Mouse (Mus musculus) midbrain, embryonic 14.5 days (tissue): ENCODE measurements around the gene Myo9a. TPM values are rescaled to one million over a fixed set of nuclear protein-coding genes. Genes with fewer than 3 reads are reported as not detected.
A peak's percentile ranks its signal among the peaks of the same experiment; 100 is the strongest.
"Not testable (repeated sequence)": the region's sequence is repeated elsewhere in the genome, so short reads cannot be mapped to it uniquely, and the experiment has no call there.

Experiments
- ATAC-seq: fragments of 200-750 bp; cut with Nextera tagmentation; 2 replicates; pipeline ENCODE4 v1.8.0; 2017; ENCODE audit warnings: moderate number of reproducible peaks, moderate library complexity; ENCODE audit not compliant: low FRiP score, low TSS enrichment
- DNase-seq: peaks from one replicate; pipeline ENCODE4 v3.0.0-alpha.2; 2015
- H3K27ac ChIP-seq: fragments of 300-500 bp; sonication (generic); replicated peaks from 2 replicates; pipeline ENCODE4 v1.5.1; 2014; ENCODE audit warnings: mild to moderate bottlenecking, low read depth, low read length, moderate library complexity
- H3K27me3 ChIP-seq: fragments of 300-500 bp; sonication (generic); 2 replicates; pipeline ENCODE4 v1.6.1; 2014; ENCODE audit warnings: low read length, control low read depth, mixed read lengths; ENCODE audit not compliant: control insufficient read depth, insufficient read depth
- H3K36me3 ChIP-seq: fragments of 300-500 bp; sonication (generic); 2 replicates; pipeline ENCODE4 v1.6.1; 2014; ENCODE audit warnings: low read length, control low read depth; ENCODE audit not compliant: control insufficient read depth, insufficient read depth
- H3K4me1 ChIP-seq: fragments of 300-500 bp; sonication (generic); 2 replicates; pipeline ENCODE4 v1.6.1; 2014; ENCODE audit warnings: mild to moderate bottlenecking, antibody characterized with exemption, low read length, control low read depth; ENCODE audit not compliant: control insufficient read depth, insufficient read depth
- H3K4me2 ChIP-seq: fragments of 300-500 bp; sonication (generic); 2 replicates; pipeline ENCODE4 v1.6.1; 2014; ENCODE audit warnings: mild to moderate bottlenecking, low read length, moderate library complexity
- H3K4me3 ChIP-seq: fragments of 300-500 bp; sonication (generic); replicated peaks from 2 replicates; pipeline ENCODE4 v1.5.1; 2014; ENCODE audit warnings: low read depth, low read length
- H3K9ac ChIP-seq: fragments of 300-500 bp; sonication (generic); replicated peaks from 2 replicates; pipeline ENCODE4 v1.6.1; 2014; ENCODE audit warnings: mild to moderate bottlenecking, low read length, moderate library complexity
- H3K9me3 ChIP-seq: fragments of 300-500 bp; sonication (generic); 2 replicates; pipeline ENCODE4 v1.6.1; 2016; ENCODE audit warnings: low read length, control low read depth, mixed read lengths; ENCODE audit not compliant: control insufficient read depth
- WGBS: fragments of 180-500 bp; shearing (Covaris S2); extraction: QIAGEN DNeasy Blood & Tissue Kit; methylation state at CpG from one replicate; pipeline ENCODE4 v1.1.7; 2014; 5-methylcytosine and 5-hydroxymethylcytosine counted together
- polyA plus RNA-seq: library from polyadenylated mRNA; unstranded; fragments of >200 nt; fragmentation: Nextera tagmentation; extraction: Ambion mirVana; gene quantifications from 2 replicates; pipeline ENCODE4 v1.2.1, GENCODE M21; 2014

The Myo9a gene
- polyA plus RNA-seq, 1 experiment from 2014 or later: 34.0 TPM

DNA sequence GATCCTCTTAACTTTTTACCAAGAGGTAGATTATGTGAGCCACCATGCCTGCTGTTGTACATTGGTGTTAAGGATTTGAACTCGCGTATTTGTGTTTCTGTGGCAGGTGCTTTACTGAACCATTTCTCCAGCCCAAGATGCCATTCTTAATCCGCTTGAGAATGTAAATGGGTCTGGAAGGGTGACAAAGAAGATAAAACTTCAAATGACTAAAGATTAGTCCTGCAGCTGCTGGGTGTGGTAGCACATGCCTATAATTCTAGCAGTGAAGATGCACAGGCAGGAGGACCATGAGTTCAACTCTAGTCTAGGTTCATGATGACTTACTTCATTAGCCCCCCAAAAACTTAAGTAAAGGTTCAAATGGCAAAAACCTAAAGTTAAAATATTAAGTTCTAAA, 6.8 kb upstream of the Myo9a start:
- Histone ChIP-seq H3K4me2 (no peak overlapping the region), H3K27me3 (no peaks in the 10 kb centered on the region), H3K9me3 (no peaks in the 10 kb centered on the region), H3K36me3 (no peaks in the 10 kb centered on the region), H3K27ac (no peak overlapping the region), H3K4me1 (no peaks in the 10 kb centered on the region), H3K9ac (no peak overlapping the region), H3K4me3 (no peak overlapping the region)
- DNase-seq (no peak), ATAC-seq (no peak)
- 93% methylated on average over 3 of the region's 3 CpGs for WGBS

DNA sequence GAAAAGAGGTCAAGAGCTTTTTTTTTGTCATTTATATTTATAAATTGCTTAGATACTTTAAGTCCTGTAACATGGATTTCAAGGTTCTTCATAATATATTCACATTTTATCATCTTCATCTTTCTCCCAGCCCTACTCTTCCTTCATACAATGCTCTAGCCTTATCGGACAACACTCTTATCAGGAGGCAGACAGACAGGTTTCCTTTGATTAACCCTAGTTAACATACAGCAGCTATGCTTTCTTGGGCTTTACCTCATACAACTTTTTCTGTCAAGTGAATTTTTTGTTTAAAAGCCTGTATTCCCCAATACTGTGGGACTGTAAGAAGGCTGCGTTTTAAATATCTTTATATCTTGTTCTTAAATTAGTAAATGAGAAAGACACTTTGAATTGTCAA, 2.3 kb upstream of the Myo9a start:
- Histone ChIP-seq H3K9ac (no peak overlapping the region), H3K4me3 (no peak overlapping the region), H3K9me3 (no peaks in the 10 kb centered on the region), H3K4me1 (peaks cover 18% of the 10 kb centered on the region), H3K36me3 (no peaks in the 10 kb centered on the region), H3K27ac (no peak overlapping the region), H3K4me2 (no peak overlapping the region), H3K27me3 (no peaks in the 10 kb centered on the region)
- 94% methylated on average over 2 of the region's 2 CpGs for WGBS
- ATAC-seq: no peak
- DNase-seq: no peak

- no peak for ATAC-seq
- 93% methylated on average over 11 of the region's 11 CpGs for WGBS
Measured at GRCm38 (mm10) chr9:59748969-59749368, 1.7 kb upstream of the Myo9a start.

GRCm38 (mm10) chr9:59749581-59750265, 973 bp upstream of the Myo9a start:
- peak; percentile 23 for DNase-seq
- H3K9ac ChIP-seq: peak overlapping the region; percentile 68
- 36% methylated on average over 12 of the region's 12 CpGs for WGBS

More at GRCm38 (mm10) chr9:59748969-59749368, 1.7 kb upstream of the Myo9a start:
- H3K27me3 ChIP-seq: no peaks in the 10 kb centered on the region
- H3K9ac ChIP-seq: no peak overlapping the region
- no peaks in the 10 kb centered on the region for H3K36me3 ChIP-seq
- H3K4me1 ChIP-seq: peaks cover 19% of the 10 kb centered on the region
- no peak for DNase-seq
- no peak overlapping the region for H3K27ac ChIP-seq
- no peak overlapping the region for H3K4me2 ChIP-seq
- no peaks in the 10 kb centered on the region for H3K9me3 ChIP-seq
- H3K4me3 ChIP-seq: no peak overlapping the region

GRCm38 (mm10) chr9:59751066-59751581, 428 bp downstream of the Myo9a start:
- H3K4me3 ChIP-seq: peak overlapping the region; percentile 87
- H3K9ac ChIP-seq: peak overlapping the region; percentile 92
- peak overlapping the region; percentile 75 for H3K4me2 ChIP-seq
- H3K27ac ChIP-seq: peak overlapping the region; percentile 93
- no peaks in the 10 kb centered on the region for H3K27me3 ChIP-seq
- peaks cover 19% of the 10 kb centered on the region for H3K4me1 ChIP-seq
- H3K9me3 ChIP-seq: no peaks in the 10 kb centered on the region
- no peaks in the 10 kb centered on the region for H3K36me3 ChIP-seq
- under 1% methylated on average over 48 of the region's 49 CpGs for WGBS
- peak; percentile 74 for DNase-seq
- peak; percentile 92 for ATAC-seq

More at GRCm38 (mm10) chr9:59749581-59750265, 973 bp upstream of the Myo9a start:
- Histone ChIP-seq H3K4me1 (peaks cover 19% of the 10 kb centered on the region), H3K4me3 (peak overlapping the region; percentile 87), H3K27ac (peak overlapping the region; percentile 93), H3K9me3 (no peaks in the 10 kb centered on the region), H3K27me3 (no peaks in the 10 kb centered on the region), H3K36me3 (no peaks in the 10 kb centered on the region), H3K4me2 (peak overlapping the region; percentile 76)
- ATAC-seq: no peak

DNA sequence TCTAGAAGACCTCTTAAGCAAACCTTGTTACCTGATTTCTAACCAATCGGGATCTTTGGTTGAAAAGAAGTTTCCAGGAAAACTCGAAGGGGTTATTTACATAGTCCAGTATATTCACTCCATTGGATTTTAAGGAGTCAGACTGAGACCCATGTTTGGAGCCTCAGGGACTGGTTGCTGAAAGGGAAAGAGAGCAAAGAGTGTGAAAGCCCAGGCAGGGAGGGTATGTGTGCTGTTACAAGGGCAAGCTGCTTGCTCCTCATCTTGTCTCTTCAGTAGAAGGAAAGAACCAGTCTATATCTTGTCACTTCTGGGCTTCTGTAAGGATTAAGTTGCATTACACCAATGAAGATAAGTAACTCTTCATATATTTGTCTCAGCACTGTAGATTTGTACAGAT, 1.3 kb downstream of the Myo9a start:
- H3K4me1 ChIP-seq: peaks cover 19% of the 10 kb centered on the region
- no peaks in the 10 kb centered on the region for H3K27me3 ChIP-seq
- peak overlapping the region; percentile 93 for H3K27ac ChIP-seq
- ATAC-seq (no peak), DNase-seq (peak; percentile 22)
- no peaks in the 10 kb centered on the region for H3K36me3 ChIP-seq
- H3K9me3 ChIP-seq: no peaks in the 10 kb centered on the region
- WGBS: 4% methylated on average over 2 of the region's 2 CpGs
- H3K4me3 ChIP-seq: peak overlapping the region; percentile 87
- H3K9ac ChIP-seq: peak overlapping the region; percentile 92
- peak overlapping the region; percentile 75 for H3K4me2 ChIP-seq

DNA sequence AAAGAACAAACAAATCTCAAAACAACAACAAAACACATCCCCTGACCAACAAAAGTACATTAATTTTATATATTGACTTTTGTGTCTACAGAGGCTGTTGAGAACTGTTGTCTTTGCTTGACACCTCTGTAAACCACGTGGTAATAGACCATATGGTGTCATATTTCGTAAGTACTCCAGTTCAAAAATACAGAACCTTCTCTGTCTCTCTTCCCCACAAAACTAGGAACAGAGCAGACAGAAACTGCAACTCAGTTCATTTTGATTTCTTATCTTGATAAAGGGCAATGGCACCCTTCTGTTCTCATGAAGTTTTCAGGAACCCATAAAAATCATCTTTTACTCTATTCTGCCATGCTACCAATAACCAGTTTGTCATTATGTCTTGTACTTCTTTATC, 4.5 kb downstream of the Myo9a start:
- WGBS: 80% methylated on average over 2 of the region's 2 CpGs
- Histone ChIP-seq H3K27me3 (no peaks in the 10 kb centered on the region), H3K9me3 (no peaks in the 10 kb centered on the region), H3K9ac (no peak overlapping the region), H3K4me2 (no peak overlapping the region), H3K4me1 (peaks cover 10% of the 10 kb centered on the region), H3K27ac (no peak overlapping the region), H3K36me3 (no peaks in the 10 kb centered on the region), H3K4me3 (no peak overlapping the region)
- ATAC-seq: no peak
- DNase-seq: no peak

DNA sequence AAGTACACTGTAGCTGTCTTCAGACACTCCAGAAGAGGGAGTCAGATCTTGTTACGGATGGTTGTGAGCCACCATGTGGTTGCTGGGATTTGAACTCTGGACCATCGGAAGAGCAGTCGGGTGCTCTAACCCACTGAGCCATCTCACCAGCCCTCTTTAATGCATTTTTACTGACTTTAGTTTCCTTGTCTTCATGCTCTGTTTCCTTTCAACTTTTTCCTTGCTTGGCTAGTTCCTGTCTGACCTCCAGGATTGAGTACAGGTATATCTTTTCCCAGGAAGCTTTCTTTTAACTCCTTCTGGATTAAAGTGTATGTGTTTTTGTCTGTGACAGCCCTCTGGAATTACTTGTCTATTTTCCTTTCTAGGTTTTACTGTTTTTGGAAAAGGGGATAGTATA, 6.3 kb downstream of the Myo9a start:
- H3K4me2 ChIP-seq, ATAC-seq, H3K4me1 ChIP-seq, H3K4me3 ChIP-seq, H3K9ac ChIP-seq, H3K27me3 ChIP-seq, H3K9me3 ChIP-seq, H3K27ac ChIP-seq, DNase-seq, H3K36me3 ChIP-seq: not testable (repeated sequence)
- 93% methylated on average over 2 of the region's 3 CpGs for WGBS

DNA sequence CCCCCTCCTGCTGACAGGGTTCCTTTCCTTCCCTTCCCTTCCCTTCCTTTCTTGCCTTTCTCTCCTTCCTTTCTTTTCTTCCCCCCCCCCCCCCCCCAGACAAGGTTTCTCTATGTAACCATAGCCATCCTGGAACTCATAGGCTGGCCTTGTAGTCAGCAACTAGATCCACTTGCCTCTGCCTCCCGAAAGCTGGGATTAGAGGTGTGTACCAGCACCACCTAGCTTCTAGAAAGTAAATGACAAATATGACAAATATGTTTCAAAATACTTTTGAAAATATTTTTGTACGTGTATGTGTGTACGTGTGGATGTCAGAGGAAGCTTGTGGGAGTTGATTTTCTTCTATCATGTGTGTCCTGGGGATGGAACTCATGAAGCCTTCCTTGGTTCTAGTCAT, 9.8 kb downstream of the Myo9a start:
- no peaks in the 10 kb centered on the region for H3K9me3 ChIP-seq

More for the DNA sequence above, 9.8 kb downstream of the Myo9a start:
- H3K4me3 ChIP-seq: no peak overlapping the region
- no peak overlapping the region for H3K27ac ChIP-seq
- no peaks in the 10 kb centered on the region for H3K27me3 ChIP-seq
- H3K9ac ChIP-seq: no peak overlapping the region
- DNase-seq: peak; percentile 17
- H3K36me3 ChIP-seq: no peaks in the 10 kb centered on the region
- WGBS: 78% methylated on average over 3 of the region's 3 CpGs
- H3K4me2 ChIP-seq: no peak overlapping the region
- no peak for ATAC-seq
- no peaks in the 10 kb centered on the region for H3K4me1 ChIP-seq
